ENCODE assay signal across 9 mouse cellular contexts in the genomic region with DNA sequence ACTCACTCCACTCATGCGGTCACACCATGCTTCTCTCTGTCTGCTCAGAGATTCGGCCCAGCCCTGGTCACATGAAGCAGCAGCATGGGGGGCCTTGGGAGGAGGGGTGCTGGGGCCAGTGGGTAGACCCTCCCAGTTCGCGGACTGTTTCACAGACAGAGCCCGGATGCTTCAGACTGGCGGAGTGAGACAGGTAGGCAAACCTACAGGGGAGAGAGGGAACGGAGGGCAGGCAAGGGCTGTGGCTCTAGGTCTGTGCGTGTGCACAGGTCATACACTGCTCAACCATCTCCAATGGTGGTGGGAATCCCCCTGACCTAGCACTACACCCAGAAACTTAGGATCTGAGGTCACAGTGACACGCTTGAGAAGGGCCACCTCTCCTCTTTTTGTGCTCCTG. TPM values are rescaled to one million over a fixed set of nuclear protein-coding genes. Genes with fewer than 3 reads are reported as not detected.
DNase-seq lines count a peak whose midpoint lies in the region; ATAC-seq and TF ChIP-seq lines count a peak whose summit lies in the region.
"Had no signal": no experiment of that assay in that cellular context is flagged by ENCODE, and none has a peak within 500 bp of the region (broad histone marks: within the 10 kb centered on the region; RNA-seq: fewer than 3 reads in every experiment).

No protein-coding gene starts in this region.

- TF ChIP-seq CTCF in CH12.LX (conservative IDR thresholded peaks at IDR 0.05 in 1 of 2, IDR thresholded peaks at IDR 0.05 in 1 of 2; ENCODE audit: low read depth in 2 of 2, low read length in 2 of 2): no peak
- no peak for TF ChIP-seq CTCF in forebrain, postnatal 0 days (IDR thresholded peaks at IDR 0.05; ENCODE audit: low read depth)
- TF ChIP-seq CTCF in small intestine, adult 2 months (IDR thresholded peaks at IDR 0.05; ENCODE audit: extremely low read depth, insufficient read length, insufficient replicate concordance, low read depth, low read length): no peak

- H3K27ac ChIP-seq in CH12.LX (ENCODE audit: insufficient read depth, low read depth): no peak overlapping the region
- peak overlapping the region; percentile 62 for H3K27ac ChIP-seq in forebrain, postnatal 0 days (ENCODE audit: low read depth, low read length)
- H3K27ac ChIP-seq in liver, embryonic 13.5 days: no peak overlapping the region
- no peak overlapping the region for H3K27ac ChIP-seq in small intestine, adult 2 months (ENCODE audit: insufficient read depth, low read depth, low read length)

- H3K4me3 ChIP-seq in CH12.LX (replicated peaks in 1 of 3; ENCODE audit: low read depth in 2 of 3, low read length in 2 of 3, poor library complexity in 1 of 3): peak overlapping the region in 2 of 3 experiments; percentile 32 to 40
- peak overlapping the region; percentile 65 for H3K4me3 ChIP-seq in forebrain, postnatal 0 days (ENCODE audit: low read depth, low read length)
- H3K4me3 ChIP-seq in liver, embryonic 13.5 days (replicated peaks): peak overlapping the region; percentile 46
- peak overlapping the region; percentile 59 for H3K4me3 ChIP-seq in small intestine, adult 2 months (ENCODE audit: low read depth, low read length)

- peaks cover 10% of the 10 kb centered on the region for H3K9me3 ChIP-seq in CH12.LX (replicated peaks; ENCODE audit: low read length)
- no peaks in the 10 kb centered on the region for H3K9me3 ChIP-seq in forebrain, postnatal 0 days (ENCODE audit: low read length)
- no peaks in the 10 kb centered on the region for H3K9me3 ChIP-seq in liver, embryonic 13.5 days (replicated peaks)

- 15% methylated on average over 9 of the region's 9 CpGs for WGBS in forebrain, postnatal 0 days
- 16% methylated on average over 9 of the region's 9 CpGs for WGBS in liver, embryonic 13.5 days (ENCODE audit: insufficient replicate concordance)
- WGBS in small intestine, adult 2 months: 21% methylated on average over 9 of the region's 9 CpGs

- H3K27me3 ChIP-seq in CH12.LX (replicated peaks): peaks cover 93% of the 10 kb centered on the region
- no peaks in the 10 kb centered on the region for H3K27me3 ChIP-seq in forebrain, postnatal 0 days (ENCODE audit: insufficient read depth, low read length)
- H3K27me3 ChIP-seq in liver, embryonic 13.5 days: peaks cover 98% of the 10 kb centered on the region
- H3K27me3 ChIP-seq in small intestine, adult 2 months (ENCODE audit: control insufficient read depth, insufficient read depth, low read length): no peaks in the 10 kb centered on the region; the same call in 1 of the 2 replicates

- H3K36me3 ChIP-seq in CH12.LX (replicated peaks in 1 of 2; ENCODE audit: control insufficient read depth in 1 of 2, insufficient read depth in 1 of 2, low read length in 1 of 2): no peaks in the 10 kb centered on the region
- no peaks in the 10 kb centered on the region for H3K36me3 ChIP-seq in forebrain, postnatal 0 days (ENCODE audit: insufficient read depth)
- no peaks in the 10 kb centered on the region for H3K36me3 ChIP-seq in liver, embryonic 13.5 days
- no peaks in the 10 kb centered on the region for H3K36me3 ChIP-seq in small intestine, adult 2 months (ENCODE audit: control insufficient read depth, insufficient read depth, low read length)

- no peak for TF ChIP-seq POLR2A in CH12.LX (IDR thresholded peaks at IDR 0.05; ENCODE audit: low read depth, low read length)
- no peak for TF ChIP-seq POLR2A in small intestine, adult 2 months (IDR thresholded peaks at IDR 0.05; ENCODE audit: low read depth, low read length)

- TF ChIP-seq EP300 in CH12.LX (IDR thresholded peaks at IDR 0.05; ENCODE audit: low read length): no peak

- H3K9ac ChIP-seq in CH12.LX (ENCODE audit: insufficient read depth, low read depth): no peak overlapping the region
- peak overlapping the region; percentile 58 for H3K9ac ChIP-seq in forebrain, postnatal 0 days
- no peak overlapping the region for H3K9ac ChIP-seq in liver, embryonic 13.5 days

- in situ Hi-C loops in CH12.LX (cut with MboI; ENCODE audit: low pct_ligation_motif_present, low pct_unique_long_range_greater_than_20kb, low sequenced_read_pairs): no loop called here

- peak; percentile 57 for ATAC-seq in forebrain, postnatal 0 days
- peak; percentile 49; the same call in 1 of the 2 replicates for ATAC-seq in liver, embryonic 13.5 days (ENCODE audit: low read depth)

- dilution Hi-C loops in CH12.LX (cut with MboI; ENCODE audit: extremely low pct_ligation_motif_present, extremely low pct_unique_long_range_greater_than_20kb, low sequenced_read_pairs): no loop called here

- no peak for TF ChIP-seq RAD21 in CH12.LX (IDR thresholded peaks at IDR 0.05; ENCODE audit: low read depth, low read length)

- peak; percentile 41 to 43 for DNase-seq in cerebellum, postnatal 10 days
- no peak for DNase-seq in cerebellum, adult 9-10 months
- no peak for DNase-seq in CH12.LX (ENCODE audit: extremely low read depth)
- no peak for DNase-seq in forebrain, postnatal 0 days
- DNase-seq in liver, embryonic 13.5 days: no peak
- DNase-seq in frontal cortex, postnatal 25 days (ENCODE audit: low spot score in 2 of 2): no peak
- DNase-seq in layer of hippocampus, postnatal 25 days (ENCODE audit: extremely low spot score in 1 of 2, low spot score in 1 of 2): no peak

- no peaks in the 10 kb centered on the region for H3K79me2 ChIP-seq in CH12.LX (replicated peaks; ENCODE audit: control insufficient read depth, extremely low read depth, insufficient read depth, poor library complexity, severe bottlenecking)

- peak overlapping the region; percentile 76 for H3K4me2 ChIP-seq in CH12.LX (ENCODE audit: insufficient read depth, low read depth, poor library complexity, severe bottlenecking)
- H3K4me2 ChIP-seq in forebrain, postnatal 0 days (ENCODE audit: low read depth): peak overlapping the region; percentile 82
- H3K4me2 ChIP-seq in liver, embryonic 13.5 days: peak overlapping the region; percentile 69

- peaks cover 15 to 48% of the 10 kb centered on the region in 2 experiments for H3K4me1 ChIP-seq in CH12.LX (ENCODE audit: control insufficient read depth in 1 of 2, insufficient read depth in 2 of 2)
- peaks cover 7% of the 10 kb centered on the region; the same call in 1 of the 2 replicates for H3K4me1 ChIP-seq in forebrain, postnatal 0 days (ENCODE audit: insufficient read depth)
- peaks cover 14% of the 10 kb centered on the region for H3K4me1 ChIP-seq in liver, embryonic 13.5 days (replicated peaks)
- peaks cover 22% of the 10 kb centered on the region for H3K4me1 ChIP-seq in small intestine, adult 2 months (ENCODE audit: control insufficient read depth, insufficient read depth, insufficient read length, low read length)

TF ChIP-seq in CH12.LX, 34 proteins besides CTCF, POLR2A, EP300 and RAD21 (continues in another document):
- TF ChIP-seq SMC3 (IDR thresholded peaks at IDR 0.05; ENCODE audit: low read depth, low read length) (no peak), ZC3H11A (IDR thresholded peaks at IDR 0.05; ENCODE audit: low read depth, low read length) (no peak), ETS1 (conservative IDR thresholded peaks at IDR 0.05; ENCODE audit: low read depth, low read length) (no peak), USF2 (conservative IDR thresholded peaks at IDR 0.05; ENCODE audit: low read depth, low read length) (no peak), MAX (IDR thresholded peaks at IDR 0.05; ENCODE audit: low read length) (no peak)

RNA-seq across cellular contexts. Expression of gene Fosb, which starts 9.6 kb away (rescaled TPM):
- total RNA-seq in CH12.LX (2012; rRNA removed): 0.08 and 0.13 TPM in 2 replicates
- not detected in 2 replicates for total RNA-seq in CH12.LX (2014; rRNA removed)
- 0.27 and 0.56 TPM in 2 replicates for polyA plus RNA-seq in CH12.LX (2012; ENCODE audit: insufficient read length, low read depth)
- 1.6 and 5.1 TPM in 2 replicates for total RNA-seq in forebrain, postnatal 0 days (2014; rRNA removed)
- polyA plus RNA-seq in forebrain, postnatal 0 days (2015; fragmentation: Nextera tagmentation; extraction: Ambion mirVana): 0.28 and 0.36 TPM in 2 replicates
- polyA plus RNA-seq in liver, embryonic 13.5 days (2015; fragmentation: Nextera tagmentation; extraction: Ambion mirVana): 0.03 TPM in 1 of 2 replicates, not detected in the other
- 1.7 and 16.7 TPM in 2 replicates for polyA plus RNA-seq in small intestine, adult 2 months (2012; rRNA removed)
- 1 to 10 TPM; 5.2 to 9.8 TPM for total RNA-seq in layer of hippocampus, postnatal 25 days (2021)

RNA-seq across cellular contexts. Expression of gene Ercc1, which starts 25.1 kb away (rescaled TPM):
- total RNA-seq in CH12.LX (2012; rRNA removed) (27.7 and 31.1 TPM in 2 replicates), CH12.LX (2014; rRNA removed) (25.3 and 26.9 TPM in 2 replicates)
- 28.2 and 29.8 TPM in 2 replicates for polyA plus RNA-seq in CH12.LX (2012; ENCODE audit: insufficient read length, low read depth)
- 56.6 and 73.6 TPM in 2 replicates for total RNA-seq in forebrain, postnatal 0 days (2014; rRNA removed)
- polyA plus RNA-seq in forebrain, postnatal 0 days (2015; fragmentation: Nextera tagmentation; extraction: Ambion mirVana): 80.5 and 81.0 TPM in 2 replicates
- polyA plus RNA-seq in liver, embryonic 13.5 days (2015; fragmentation: Nextera tagmentation; extraction: Ambion mirVana): 19.1 and 21.0 TPM in 2 replicates
- 9.3 and 17.5 TPM in 2 replicates for polyA plus RNA-seq in small intestine, adult 2 months (2012; rRNA removed)
- total RNA-seq in layer of hippocampus, postnatal 25 days (2021): 10 to 100 TPM; 37.8 to 39.1 TPM

RNA-seq across cellular contexts. Expression of gene Rtn2, which starts 37.0 kb away (rescaled TPM):
- total RNA-seq in CH12.LX (2012; rRNA removed): 0.72 and 1.0 TPM in 2 replicates
- 0.43 and 0.56 TPM in 2 replicates for total RNA-seq in CH12.LX (2014; rRNA removed)
- 0.76 and 0.80 TPM in 2 replicates for polyA plus RNA-seq in CH12.LX (2012; ENCODE audit: insufficient read length, low read depth)
- 154 and 163 TPM in 2 replicates for total RNA-seq in forebrain, postnatal 0 days (2014; rRNA removed)
- polyA plus RNA-seq in forebrain, postnatal 0 days (2015; fragmentation: Nextera tagmentation; extraction: Ambion mirVana): 126 and 136 TPM in 2 replicates
- 4.0 and 4.1 TPM in 2 replicates for polyA plus RNA-seq in liver, embryonic 13.5 days (2015; fragmentation: Nextera tagmentation; extraction: Ambion mirVana)
- 6.7 and 11.7 TPM in 2 replicates for polyA plus RNA-seq in small intestine, adult 2 months (2012; rRNA removed)
- total RNA-seq in layer of hippocampus, postnatal 25 days (2021): 10 to 100 TPM; 85.9 to 96.3 TPM

RNA-seq across cellular contexts. Expression of gene Ppm1n, which starts 39.6 kb away (rescaled TPM):
- not detected in 2 replicates for total RNA-seq in CH12.LX (2012; rRNA removed)
- not detected in 2 replicates for total RNA-seq in CH12.LX (2014; rRNA removed)
- not detected in 2 replicates for polyA plus RNA-seq in CH12.LX (2012; ENCODE audit: insufficient read length, low read depth)
- 2.3 and 3.2 TPM in 2 replicates for total RNA-seq in forebrain, postnatal 0 days (2014; rRNA removed)
- 0.69 and 1.1 TPM in 2 replicates for polyA plus RNA-seq in forebrain, postnatal 0 days (2015; fragmentation: Nextera tagmentation; extraction: Ambion mirVana)
- not detected in 2 replicates for polyA plus RNA-seq in liver, embryonic 13.5 days (2015; fragmentation: Nextera tagmentation; extraction: Ambion mirVana)
- polyA plus RNA-seq in small intestine, adult 2 months (2012; rRNA removed): 1.8 and 11.8 TPM in 2 replicates
- not detected for total RNA-seq in layer of hippocampus, postnatal 25 days (2021)
- polyA plus RNA-seq: gonadal fat pad, adult 2 months had no signal

RNA-seq across cellular contexts. Expression of gene Cd3eap, which starts 39.8 kb away (rescaled TPM):
- 22.6 and 33.2 TPM in 2 replicates for total RNA-seq in CH12.LX (2012; rRNA removed)
- total RNA-seq in CH12.LX (2014; rRNA removed): 14.4 and 15.9 TPM in 2 replicates
- 36.8 and 36.9 TPM in 2 replicates for polyA plus RNA-seq in CH12.LX (2012; ENCODE audit: insufficient read length, low read depth)
- total RNA-seq in forebrain, postnatal 0 days (2014; rRNA removed): 12.1 and 15.5 TPM in 2 replicates
- 19.4 and 21.6 TPM in 2 replicates for polyA plus RNA-seq in forebrain, postnatal 0 days (2015; fragmentation: Nextera tagmentation; extraction: Ambion mirVana)
- polyA plus RNA-seq in liver, embryonic 13.5 days (2015; fragmentation: Nextera tagmentation; extraction: Ambion mirVana): 15.0 and 16.3 TPM in 2 replicates
- polyA plus RNA-seq in small intestine, adult 2 months (2012; rRNA removed): 2.0 and 2.5 TPM in 2 replicates
- 10 to 100 TPM; 17.7 to 18.3 TPM for total RNA-seq in layer of hippocampus, postnatal 25 days (2021)

Comparison
In these comparisons a context has a peak if more than half of its experiments do, and no peak if none do; other contexts are left out.
1. DNase-seq: peak in cerebellum, postnatal 10 days (2 of 2); none in cerebellum, adult 9-10 months (single experiment), CH12.LX (single experiment), forebrain, postnatal 0 days (single experiment), liver, embryonic 13.5 days (single experiment), frontal cortex, postnatal 25 days (0 of 2) and layer of hippocampus, postnatal 25 days (0 of 2).
2. RNA of gene Rtn2, which starts 37.0 kb away (polyA plus RNA-seq): 126 to 136 TPM in forebrain, postnatal 0 days; 6.7 to 11.7 TPM in small intestine, adult 2 months, 4.0 to 4.1 TPM in liver, embryonic 13.5 days and 0.76 to 0.80 TPM in CH12.LX; every median in the first group is over 10 times any median in the second.
3. Peak in every context shown above with its lines, with median percentiles within 50 percentile points of each other: H3K4me2 ChIP-seq and H3K4me3 ChIP-seq.